Mouse (Mus musculus) testis, adult 2 months (tissue): ENCODE measurements around the gene Grm7.

Source experiments
- CTCF ChIP-seq: fragments of 200-500 bp; IDR thresholded peaks from 2 replicates; pipeline ENCODE4 v1.5.1; 2012; ENCODE audit warnings: low read depth, mild to moderate bottlenecking, inconsistent platforms, low read length, moderate library complexity; ENCODE audit not compliant: control insufficient read depth, insufficient read depth, insufficient replicate concordance
- POLR2A ChIP-seq: fragments of 200-500 bp; IDR thresholded peaks from 2 replicates; pipeline ENCODE4 v1.6.1; 2012; ENCODE audit warnings: low read depth, mild to moderate bottlenecking, inconsistent platforms, low read length, moderate library complexity; ENCODE audit not compliant: control insufficient read depth

- TF ChIP-seq CTCF = no peak
- TF ChIP-seq POLR2A = no peak
Measured at GRCm38 (mm10) chr6:110772652-110773051, 127.3 kb downstream of the Grm7 start.
